Mouse (Mus musculus): ENCODE data around the gene Olfr1404. TPM values are rescaled to one million over a fixed set of nuclear protein-coding genes. Genes with fewer than 3 reads are reported as not detected.

The Olfr1404 gene
- polyA plus RNA-seq, 1 experiment from 2014 or later: not detected

DNA sequence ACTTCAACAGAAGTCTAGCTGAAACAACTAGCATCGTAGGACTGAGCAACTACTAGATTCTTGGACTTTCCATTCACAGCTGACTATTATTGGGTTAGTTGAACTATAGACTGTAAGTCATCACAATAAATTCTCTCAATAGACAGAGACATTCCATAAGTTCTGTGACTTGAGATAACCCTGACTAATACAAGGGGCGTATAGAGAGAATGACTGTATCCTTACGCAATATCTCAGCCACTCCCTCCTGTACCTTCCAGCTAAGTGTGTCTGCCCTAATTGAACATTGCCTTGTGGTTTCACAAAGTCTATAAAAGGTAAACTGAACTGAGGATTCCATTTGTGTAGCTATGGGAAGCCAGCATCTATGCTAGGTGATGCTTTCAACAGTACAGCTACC, 37.7 kb downstream of the Olfr1404 start:
- Histone ChIP-seq H3K27ac (ENCODE audit: low read depth, low read length) (no peak overlapping the region), H3K4me3 (ENCODE audit: low read depth, low read length) (no peak overlapping the region), H3K9ac (ENCODE audit: low read length) (no peak overlapping the region), H3K4me1 (ENCODE audit: control insufficient read depth, insufficient read depth, low read length) (no peaks in the 10 kb centered on the region), H3K36me3 (ENCODE audit: control insufficient read depth, insufficient read depth, low read length) (no peaks in the 10 kb centered on the region), H3K4me2 (ENCODE audit: low read length) (no peak overlapping the region), H3K27me3 (replicated peaks; ENCODE audit: control insufficient read depth, insufficient read depth, low read length) (no peaks in the 10 kb centered on the region), H3K9me3 (replicated peaks; ENCODE audit: control insufficient read depth, low read length) (no peaks in the 10 kb centered on the region)
- WGBS: 94% methylated on average over 3 of the region's 3 CpGs
- ATAC-seq: no peak
- DNase-seq (ENCODE audit: low spot score): no peak

- DNase-seq (ENCODE audit: low spot score): no peak
- Histone ChIP-seq H3K4me1 (ENCODE audit: control insufficient read depth, insufficient read depth, low read length) (no peaks in the 10 kb centered on the region), H3K4me2 (ENCODE audit: low read length) (no peak within 1 kb of the TSS), H3K27ac (ENCODE audit: low read depth, low read length) (no peak within 1 kb of the TSS), H3K4me3 (ENCODE audit: low read depth, low read length) (no peak within 1 kb of the TSS), H3K27me3 (replicated peaks; ENCODE audit: control insufficient read depth, insufficient read depth, low read length) (no peaks in the 10 kb centered on the region), H3K9me3 (replicated peaks; ENCODE audit: control insufficient read depth, low read length) (no peaks in the 10 kb centered on the region), H3K36me3 (ENCODE audit: control insufficient read depth, insufficient read depth, low read length) (no peaks in the 10 kb centered on the region), H3K9ac (ENCODE audit: low read length) (no peak within 1 kb of the TSS)
- ATAC-seq: no peak
Measured at GRCm38 (mm10) chr1:173265701-173266100, 53.5 kb downstream of the Olfr1404 start, which contains the start of gene Olfr418. TSS of gene Olfr418 (plus strand) at chr1:173266001.

Other genes starting within 250 kb of the Olfr1404 start
- gene Olfr1408, start 75.0 kb upstream of the Olfr1404 start, polyA plus RNA-seq (2014; fragmentation: Nextera tagmentation; extraction: Ambion mirVana): not detected in 2 replicates
- not detected in 2 replicates for gene Olfr1406, start 21.8 kb upstream of the Olfr1404 start, polyA plus RNA-seq (2014; fragmentation: Nextera tagmentation; extraction: Ambion mirVana)
- not detected in 2 replicates for gene Olfr218, start 14.6 kb upstream of the Olfr1404 start, polyA plus RNA-seq (2014; fragmentation: Nextera tagmentation; extraction: Ambion mirVana)
- not detected in 2 replicates for gene Fcer1a, start 14.8 kb downstream of the Olfr1404 start, polyA plus RNA-seq (2014; fragmentation: Nextera tagmentation; extraction: Ambion mirVana)
- gene Olfr418, start 53.6 kb downstream of the Olfr1404 start, polyA plus RNA-seq (2014; fragmentation: Nextera tagmentation; extraction: Ambion mirVana): not detected in 2 replicates
- not detected in 2 replicates for gene Mptx2, start 65.4 kb downstream of the Olfr1404 start, polyA plus RNA-seq (2014; fragmentation: Nextera tagmentation; extraction: Ambion mirVana)
- gene Ackr1, start 121.4 kb downstream of the Olfr1404 start, polyA plus RNA-seq (2014; fragmentation: Nextera tagmentation; extraction: Ambion mirVana): 10.5 and 12.0 TPM in 2 replicates
- 2.3 and 4.0 TPM in 2 replicates for gene Aim2, start 138.5 kb downstream of the Olfr1404 start, polyA plus RNA-seq (2014; fragmentation: Nextera tagmentation; extraction: Ambion mirVana)
- gene Cadm3, start 155.3 kb downstream of the Olfr1404 start, polyA plus RNA-seq (2014; fragmentation: Nextera tagmentation; extraction: Ambion mirVana): 59.8 and 77.6 TPM in 2 replicates